In genomic region chr15:60016513-60016912, GRCm38 (mm10) we compare ENCODE assay signal across 48 mouse cellular contexts. TPM values are rescaled to one million over a fixed set of nuclear protein-coding genes. Genes with fewer than 3 reads are reported as not detected.
"Had no signal": no experiment of that assay in that cellular context is flagged by ENCODE, and none has a peak within 500 bp of the region (broad histone marks: within the 10 kb centered on the region; RNA-seq: fewer than 3 reads in every experiment).

TSS of gene 4933412E24Rik (minus strand) at chr15:60016613.

- H3K27ac ChIP-seq: left cerebral cortex, adult 2 months; limb, embryonic 10.5 days; limb, embryonic 12.5 days; limb, embryonic 13.5 days; limb, embryonic 15.5 days; liver, embryonic 12.5 days; liver, embryonic 13.5 days; liver, embryonic 14.5 days; liver, embryonic 15.5 days; lung, embryonic 15.5 days; macrophage; midbrain, embryonic 10.5 days; midbrain, embryonic 12.5 days; midbrain, embryonic 13.5 days; midbrain, embryonic 15.5 days had no signal

- H3K4me1 ChIP-seq: limb, embryonic 12.5 days; limb, embryonic 13.5 days; limb, embryonic 15.5 days; liver, embryonic 12.5 days; liver, embryonic 13.5 days; liver, embryonic 15.5 days; lung, embryonic 15.5 days; megakaryocyte, embryonic 14.5 days; midbrain, embryonic 10.5 days; midbrain, embryonic 12.5 days; midbrain, embryonic 13.5 days; midbrain, embryonic 15.5 days had no signal

- H3K4me3 ChIP-seq: left cerebral cortex, adult 2 months; limb, embryonic 10.5 days; limb, embryonic 12.5 days; limb, embryonic 13.5 days; limb, embryonic 15.5 days; liver, embryonic 12.5 days; liver, embryonic 13.5 days; liver, embryonic 15.5 days; lung, embryonic 15.5 days; megakaryocyte, embryonic 14.5 days; midbrain, embryonic 10.5 days; midbrain, embryonic 12.5 days; midbrain, embryonic 13.5 days; midbrain, embryonic 15.5 days; myocyte had no signal

- DNase-seq: left cerebral cortex, postnatal 4 days; liver; liver, embryonic 13.5 days; liver, postnatal 0 days; lung, adult 18-20 months; lung, adult 2 months; lung, embryonic 14.5 days; lung, postnatal 10 days; lung, postnatal 14 days; lung, postnatal 36 days; lung, postnatal 4 days; midbrain, embryonic 14.5 days had no signal

- H3K36me3 ChIP-seq: limb, embryonic 10.5 days; limb, embryonic 12.5 days; limb, embryonic 13.5 days; limb, embryonic 15.5 days; liver, embryonic 12.5 days; liver, embryonic 13.5 days; liver, embryonic 15.5 days; lung, embryonic 15.5 days; midbrain, embryonic 10.5 days; midbrain, embryonic 12.5 days; midbrain, embryonic 13.5 days; midbrain, embryonic 15.5 days had no signal

- H3K27me3 ChIP-seq: limb, embryonic 12.5 days; limb, embryonic 13.5 days; limb, embryonic 15.5 days; liver, embryonic 12.5 days; liver, embryonic 13.5 days; liver, embryonic 15.5 days; lung, embryonic 15.5 days; megakaryocyte, embryonic 14.5 days; midbrain, embryonic 12.5 days; midbrain, embryonic 13.5 days; midbrain, embryonic 15.5 days had no signal

RNA-seq across cellular contexts. Expression of gene 4933412E24Rik, which starts in this region (rescaled TPM):
- total RNA-seq: left cerebral cortex, adult 18-20 months; left cerebral cortex, adult 2 months; left cerebral cortex, adult 8-10 months; left cerebral cortex, postnatal 10 days; left cerebral cortex, postnatal 14 days; left cerebral cortex, postnatal 25 days; left cerebral cortex, postnatal 36 days; left cerebral cortex, postnatal 4 days; liver, adult 2 months; megakaryocyte progenitor cell, adult 5-6 weeks; megakaryocyte, adult 5-6 weeks; megakaryocyte-erythroid progenitor cell, adult 5-6 weeks; midbrain, postnatal 0 days; monocyte, adult 5-6 weeks had no signal
- polyA plus RNA-seq: limb, embryonic 10.5 days; limb, embryonic 11.5 days; limb, embryonic 12.5 days; limb, embryonic 13.5 days; limb, embryonic 14.5 days; limb, embryonic 15.5 days; liver, adult 2 months; liver, embryonic 11.5 days; liver, embryonic 12.5 days; liver, embryonic 13.5 days; liver, embryonic 14.5 days; liver, embryonic 15.5 days; liver, embryonic 16.5 days; liver, postnatal 0 days; lung, adult 2 months; lung, embryonic 14.5 days; lung, embryonic 15.5 days; lung, embryonic 16.5 days; lung, postnatal 0 days; macrophage; midbrain, embryonic 10.5 days; midbrain, embryonic 11.5 days; midbrain, embryonic 12.5 days; midbrain, embryonic 13.5 days; midbrain, embryonic 14.5 days; midbrain, embryonic 15.5 days; midbrain, embryonic 16.5 days; midbrain, postnatal 0 days; myocyte had no signal
